Mouse (Mus musculus) megakaryocyte, embryonic 14.5 days (primary cell): Measurements from ENCODE around the gene Fuz.

Source experiments
- FLI1 ChIP-seq: IDR thresholded peaks from 2 replicates; pipeline ENCODE4 v1.6.1; 2012; ENCODE audit warnings: low read length, inconsistent platforms, mixed read lengths
- GATA1 ChIP-seq: IDR thresholded peaks from 3 replicates; pipeline ENCODE4 v1.6.1; 2012; ENCODE audit warnings: mixed read lengths, low read length, inconsistent platforms, borderline replicate concordance

- TF ChIP-seq GATA1 (no peak), FLI1 (no peak)
These were observed 32.7 kb downstream of the Fuz start for GRCm38 (mm10) chr7:44928570-44928969.
